27 mouse cellular contexts compared by ENCODE assay signal in the genomic region with DNA sequence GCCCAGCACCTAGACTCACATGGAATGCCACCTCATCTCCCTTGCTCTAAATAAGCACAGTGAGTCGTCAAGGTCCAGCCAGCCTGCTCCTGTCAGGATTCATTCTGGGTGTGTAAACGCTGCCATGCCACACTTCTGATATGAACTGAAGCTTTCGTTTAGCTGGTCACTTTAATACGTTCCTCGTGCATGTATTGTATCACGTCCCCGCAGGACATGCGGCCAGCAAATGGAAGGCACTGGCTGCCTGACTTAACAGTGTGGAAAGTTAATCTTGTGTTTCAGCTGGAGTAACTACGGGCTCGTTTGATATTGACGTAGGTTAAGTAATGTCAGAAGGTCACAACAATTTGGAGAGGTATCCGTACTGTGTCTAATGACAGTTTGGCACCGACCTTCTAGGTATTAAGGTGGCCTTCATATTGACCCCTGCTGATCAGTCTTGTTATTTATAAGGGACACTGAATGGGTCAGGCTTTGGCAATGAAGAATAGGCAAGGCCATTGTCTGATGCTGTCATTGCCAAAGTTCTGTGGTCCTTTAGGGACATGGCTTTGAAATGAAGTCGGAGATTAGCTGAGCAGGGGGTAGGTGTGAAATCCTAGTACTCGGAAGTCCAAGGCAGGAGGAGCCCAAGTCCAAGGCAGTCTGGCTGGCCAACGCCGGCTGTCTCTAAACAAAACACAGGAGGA.
DNase-seq lines count a peak whose midpoint lies in the region; ATAC-seq lines count a peak whose summit lies in the region.
"Had no signal": no experiment of that assay in that cellular context is flagged by ENCODE, and none has a peak within 500 bp of the region (broad histone marks: within the 10 kb centered on the region; RNA-seq: fewer than 3 reads in every experiment).

No protein-coding gene starts in this region.

- intact Hi-C loops in gastrocnemius, postnatal 36 days (cut with DNase I), result no loop called here
- intact Hi-C loops in heart, postnatal 14 days (cut with DNase I), result no loop called here

- no peak overlapping the region for H3K9ac ChIP-seq in heart, embryonic 15.5 days
- no peak overlapping the region for H3K9ac ChIP-seq in heart, embryonic 11.5 days (ENCODE audit: low read depth, low read length)
- H3K9ac ChIP-seq: embryonic facial prominence, embryonic 13.5 days; forebrain, embryonic 12.5 days; forebrain, embryonic 15.5 days; hindbrain, embryonic 14.5 days had no signal

- no peak overlapping the region for H3K4me3 ChIP-seq in heart, embryonic 15.5 days
- H3K4me3 ChIP-seq in heart, embryonic 11.5 days (ENCODE audit: low read depth, low read length), result no peak overlapping the region
- H3K4me3 ChIP-seq: embryonic facial prominence, embryonic 13.5 days; erythroblast, embryonic 14.5 days; forebrain, embryonic 12.5 days; forebrain, embryonic 15.5 days had no signal

- no peaks in the 10 kb centered on the region for H3K36me3 ChIP-seq in heart, embryonic 15.5 days
- H3K36me3 ChIP-seq in heart, embryonic 11.5 days (ENCODE audit: control insufficient read depth, insufficient read depth, low read length), result no peaks in the 10 kb centered on the region
- H3K36me3 ChIP-seq: embryonic facial prominence, embryonic 13.5 days; forebrain, embryonic 12.5 days; forebrain, embryonic 15.5 days; G1E had no signal

- H3K4me1 ChIP-seq in heart, embryonic 15.5 days (replicated peaks), result peaks cover 46% of the 10 kb centered on the region
- H3K4me1 ChIP-seq in heart, embryonic 11.5 days (ENCODE audit: control insufficient read depth, insufficient read depth, low read length), result peaks cover 21% of the 10 kb centered on the region
- H3K4me1 ChIP-seq: forebrain, embryonic 15.5 days had no signal

- peak overlapping the region; percentile 36; the same call in 1 of the 2 replicates for H3K27ac ChIP-seq in heart, embryonic 15.5 days
- H3K27ac ChIP-seq in heart, embryonic 11.5 days (ENCODE audit: low read depth, low read length), result no peak overlapping the region
- H3K27ac ChIP-seq: embryonic facial prominence, embryonic 13.5 days; forebrain, embryonic 12.5 days; forebrain, embryonic 15.5 days; hindbrain, embryonic 14.5 days; hindbrain, postnatal 0 days had no signal

- ATAC-seq in heart, embryonic 15.5 days (replicated peaks; ENCODE audit: insufficient number of reproducible peaks, insufficient read depth, low FRiP score, low read depth), result no peak
- no peak for ATAC-seq in heart, embryonic 11.5 days (replicated peaks; ENCODE audit: insufficient number of reproducible peaks, low FRiP score, low TSS enrichment)
- ATAC-seq: forebrain, embryonic 15.5 days; hindbrain, postnatal 0 days; inflammation-experienced regulatory T-cells, adult 6 months; intestine, embryonic 16.5 days; Patski had no signal

- H3K9me3 ChIP-seq in heart, embryonic 15.5 days (replicated peaks), result no peaks in the 10 kb centered on the region
- H3K9me3 ChIP-seq in heart, embryonic 11.5 days (replicated peaks; ENCODE audit: control insufficient read depth, low read length), result no peaks in the 10 kb centered on the region
- H3K9me3 ChIP-seq: embryonic facial prominence, embryonic 13.5 days; forebrain, embryonic 12.5 days; forebrain, embryonic 15.5 days; G1E had no signal

- no peaks in the 10 kb centered on the region for H3K27me3 ChIP-seq in heart, embryonic 15.5 days
- no peaks in the 10 kb centered on the region for H3K27me3 ChIP-seq in heart, embryonic 11.5 days (ENCODE audit: control insufficient read depth, insufficient read depth, low read length)
- H3K27me3 ChIP-seq: CH12.LX; embryonic facial prominence, embryonic 13.5 days; forebrain, embryonic 12.5 days; forebrain, embryonic 15.5 days; Patski had no signal

- 63% methylated on average over 17 of the region's 17 CpGs for WGBS in heart, embryonic 15.5 days
- WGBS in heart, embryonic 11.5 days (ENCODE audit: insufficient replicate concordance), result 66% methylated on average over 17 of the region's 17 CpGs

- peak; percentile 55 for DNase-seq in gastrocnemius, adult 18-20 months (ENCODE audit: low spot score)
- no peak for DNase-seq in gastrocnemius, postnatal 36 days
- peak; percentile 87 for DNase-seq in heart, adult 11 months
- no peak for DNase-seq in heart, postnatal 14 days
- peak; percentile 69 for DNase-seq in skeletal muscle tissue, adult 2 months (ENCODE audit: low read depth, low spot score)
- DNase-seq: adrenal gland, postnatal 10 days; adrenal gland, postnatal 36 days; B cell, adult 2 months; cerebellum, adult 18-20 months; cerebellum, adult 9-10 months; cerebellum, postnatal 14 days; heart, postnatal 4 days; kidney, adult 18-20 months; kidney, adult 9 months had no signal

- H3K4me2 ChIP-seq in heart, embryonic 15.5 days, result no peak overlapping the region
- no peak overlapping the region for H3K4me2 ChIP-seq in heart, embryonic 11.5 days
- H3K4me2 ChIP-seq: embryonic facial prominence, embryonic 13.5 days; forebrain, embryonic 12.5 days; forebrain, embryonic 15.5 days; hindbrain, embryonic 14.5 days had no signal

Comparison
In these comparisons a context has a peak if more than half of its experiments do, and no peak if none do; other contexts are left out.
1. DNase-seq: peak in gastrocnemius, adult 18-20 months (single experiment), heart, adult 11 months (single experiment) and skeletal muscle tissue, adult 2 months (single experiment); none in gastrocnemius, postnatal 36 days (0 of 2) and heart, postnatal 14 days (0 of 2).